Mouse (Mus musculus) megakaryocyte, adult 5-6 weeks (primary cell): ENCODE data around the gene Leap2. TPM values are rescaled to one million over a fixed set of nuclear protein-coding genes. Genes with fewer than 3 reads are reported as not detected.

Experiments used
- ATAC-seq: 2 replicates; pipeline ENCODE4 v1.8.0; 2016; ENCODE audit warnings: mild to moderate bottlenecking, inconsistent platforms; ENCODE audit not compliant: poor library complexity, severe bottlenecking
- total RNA-seq, 2 experiments: library from RNA; stranded (forward) in 1 of 2; stranded (reverse) in 1 of 2; fragments of 153-499, 151-499 nt in 1 of 2; fragments of 221-1000, 200-1000 nt in 1 of 2; gene quantifications; 2 replicates each; pipeline versions ENCODE4 v1.2.3 to v1.2.4; 2015 to 2017

The Leap2 gene
- total RNA-seq (2015) = not detected in 2 replicates
- total RNA-seq (2017) = not detected in 2 replicates

GRCm38 (mm10) chr11:53423036-53423435, at the start of gene Leap2:
Gene Leap2 (minus strand): TSS chr11:53423170.
- ATAC-seq = no peak

- ATAC-seq = no peak
Measured at GRCm38 (mm10) chr11:53472709-53473108, 49.7 kb upstream of the Leap2 start.

GRCm38 (mm10) chr11:53469968-53470695, 47.2 kb upstream of the Leap2 start, which contains the start of gene Gm9837:
Gene Gm9837 (minus strand): TSS chr11:53470479.
- ATAC-seq = peak; percentile 95

GRCm38 (mm10) chr11:53469294-53469967, 46.5 kb upstream of the Leap2 start:
- no peak for ATAC-seq

- peak; percentile 54 for ATAC-seq
Measured at GRCm38 (mm10) chr11:53466231-53466971, 43.4 kb upstream of the Leap2 start.

- ATAC-seq = no peak
Measured at GRCm38 (mm10) chr11:53463551-53464424, 40.8 kb upstream of the Leap2 start.

GRCm38 (mm10) chr11:53461727-53462126, 38.8 kb upstream of the Leap2 start:
- no peak for ATAC-seq

- ATAC-seq = no peak
Measured at GRCm38 (mm10) chr11:53460192-53460591, 37.2 kb upstream of the Leap2 start.

- ATAC-seq = no peak
Measured at GRCm38 (mm10) chr11:53458996-53459395, 36.0 kb upstream of the Leap2 start.

- 0 out of 2 replicates have a peak, but pooled peaks have one; percentile 28 for ATAC-seq
Measured at GRCm38 (mm10) chr11:53457372-53457954, 34.5 kb upstream of the Leap2 start.

- peak; percentile 93 for ATAC-seq
Measured at GRCm38 (mm10) chr11:53456474-53457371, 33.8 kb upstream of the Leap2 start, which contains the start of the genes Gm10447 and Shroom1. Gene Gm10447 (minus strand): TSS chr11:53457110. Gene Shroom1 (plus strand): TSS chr11:53457205.

GRCm38 (mm10) chr11:53453031-53453430, 30.1 kb upstream of the Leap2 start:
- no peak for ATAC-seq

- no peak for ATAC-seq
Measured at GRCm38 (mm10) chr11:53452396-53452795, 29.4 kb upstream of the Leap2 start.

GRCm38 (mm10) chr11:53451361-53451760, 28.4 kb upstream of the Leap2 start:
- ATAC-seq = no peak

GRCm38 (mm10) chr11:53450070-53450705, 27.2 kb upstream of the Leap2 start:
- no peak for ATAC-seq

GRCm38 (mm10) chr11:53448529-53448928, 25.6 kb upstream of the Leap2 start:
- no peak for ATAC-seq

GRCm38 (mm10) chr11:53447996-53448395, 25.0 kb upstream of the Leap2 start:
- no peak for ATAC-seq

GRCm38 (mm10) chr11:53446183-53446582, 23.2 kb upstream of the Leap2 start:
- ATAC-seq = no peak
